Mouse (Mus musculus): ENCODE measurements at regions not wholly inside any gene's neighbourhood (a gene's known extent, or its start where the extent isn't known, plus 50 kb on each side); places are given as distances from the start of the nearest gene placed in this dataset.

DNA sequence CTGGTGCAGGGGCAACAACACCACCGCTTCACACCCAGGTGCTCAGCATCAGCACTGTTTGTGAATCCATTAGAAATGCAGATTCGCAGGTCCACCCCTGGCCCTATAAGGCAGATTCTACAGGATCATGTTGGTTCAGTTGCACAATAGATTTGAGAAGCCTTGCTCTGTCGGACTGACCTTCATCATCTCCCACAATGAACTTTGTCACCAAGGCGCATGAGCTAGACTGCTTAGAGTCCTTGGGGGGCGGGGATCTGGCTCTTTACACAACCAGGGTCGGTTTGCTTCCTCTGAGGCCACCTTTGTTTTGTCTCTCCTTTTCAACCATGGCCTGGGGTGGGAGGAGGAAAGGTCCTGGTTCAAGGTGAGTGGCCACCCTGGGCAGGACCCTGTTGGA, 209.7 kb downstream of the Igsf11 start:
- no peak for DNase-seq (ENCODE audit: low spot score)

DNA sequence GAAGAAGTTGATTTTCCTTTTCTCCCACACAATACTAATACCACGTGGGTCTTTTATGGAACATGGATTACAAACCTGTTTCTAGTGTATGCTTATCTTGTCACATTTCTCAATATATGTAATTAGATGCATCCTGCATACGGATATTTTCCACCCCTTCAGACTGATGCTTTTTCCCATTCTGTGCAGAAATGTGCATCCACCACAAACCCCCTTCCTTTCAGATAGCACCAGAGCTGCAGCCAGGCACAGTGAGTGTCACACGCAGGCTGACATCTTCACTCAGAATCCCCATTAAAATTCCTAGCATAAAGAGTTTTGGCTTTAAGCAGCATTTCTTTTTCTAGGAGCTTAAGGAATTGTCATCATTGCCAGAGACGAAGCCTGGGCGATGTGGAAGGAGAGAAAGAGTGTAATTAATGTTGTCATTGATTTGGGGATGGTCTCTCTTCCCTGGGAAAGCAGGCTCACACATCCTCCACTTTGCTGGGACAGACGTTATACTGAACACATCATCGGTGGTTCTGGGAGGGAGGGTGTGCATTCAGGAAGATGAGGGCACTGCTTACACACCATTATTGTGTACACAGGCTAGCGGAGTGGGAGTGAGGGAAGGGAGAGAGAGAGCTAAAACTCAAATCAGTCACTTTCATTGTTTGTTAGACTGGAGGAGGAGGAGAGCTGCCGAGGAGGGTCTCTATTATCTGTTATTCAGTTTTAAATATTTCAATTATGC, 211.1 kb downstream of the Igsf11 start:
- DNase-seq (ENCODE audit: low spot score) = no peak

DNA sequence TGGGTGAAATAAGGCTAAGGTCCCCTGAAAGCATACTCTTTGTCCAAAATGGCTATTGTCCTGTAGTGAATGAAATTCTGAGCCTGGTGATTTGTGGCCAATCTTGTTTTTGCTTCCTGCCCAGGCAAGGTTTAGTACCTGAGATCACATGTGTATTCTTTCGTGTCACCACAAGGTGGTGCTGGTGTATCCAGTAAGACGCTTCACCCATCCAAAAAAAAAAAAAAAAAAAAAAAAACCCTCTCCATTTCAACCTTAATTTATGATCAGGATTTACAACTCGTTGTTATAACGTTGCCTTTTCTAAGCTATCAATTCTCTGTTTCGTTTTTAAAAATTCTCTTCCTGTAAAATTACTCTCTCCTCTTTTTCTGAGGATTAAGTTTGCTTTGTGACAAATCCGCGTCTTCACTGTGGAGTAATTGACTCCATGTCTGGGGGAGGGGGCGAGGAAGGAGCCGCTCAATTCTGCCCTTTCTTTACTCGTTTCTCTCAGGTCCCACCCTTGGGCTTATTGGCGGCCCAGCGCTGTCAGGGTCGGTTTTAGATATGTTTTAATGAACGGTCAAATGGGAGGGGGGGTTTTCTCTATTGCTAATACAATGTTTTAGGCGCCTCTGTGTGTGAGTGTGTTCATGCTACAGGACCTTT, 217.0 kb downstream of the Igsf11 start:
- DNase-seq (ENCODE audit: low spot score) = peak; percentile 12

DNA sequence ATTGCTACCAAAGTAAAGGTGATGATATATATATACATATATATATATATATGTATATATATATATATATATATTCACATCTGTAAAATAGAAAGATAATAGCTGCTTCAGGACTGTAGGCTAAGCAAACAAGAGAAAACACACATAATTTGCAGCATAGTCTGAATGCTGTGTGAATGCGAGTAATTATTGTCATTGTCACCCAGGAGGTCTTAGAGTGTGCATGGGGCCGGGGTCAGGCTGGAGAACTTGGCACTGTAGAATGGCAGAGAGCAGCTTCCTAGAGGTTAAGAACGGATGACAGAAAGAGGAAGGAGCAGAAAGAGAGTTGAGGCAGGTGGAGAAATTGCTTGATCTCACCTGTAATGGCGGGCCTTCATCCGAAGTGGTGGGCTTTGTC, 217.6 kb downstream of the Igsf11 start:
- DNase-seq (ENCODE audit: low spot score) = no peak

DNA sequence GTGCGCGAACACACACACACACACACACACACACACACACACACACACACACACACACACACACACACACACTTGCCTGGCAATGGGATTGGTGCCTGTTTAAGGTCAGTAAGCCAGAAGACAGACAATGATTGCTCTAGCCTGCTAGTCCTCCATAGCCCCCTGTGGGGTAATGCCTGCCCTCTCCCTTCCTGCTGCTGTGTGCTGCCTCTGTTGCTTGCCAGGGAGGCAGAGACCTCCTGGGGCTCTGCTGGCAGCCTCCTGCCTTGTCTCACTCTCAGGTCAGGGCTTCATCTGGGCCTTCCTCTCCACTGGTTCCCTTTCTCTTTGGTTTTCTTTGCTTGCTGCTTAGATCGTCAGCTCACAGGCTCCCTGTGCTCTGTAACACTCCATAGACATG, 225.6 kb downstream of the Igsf11 start:
- DNase-seq (ENCODE audit: low spot score) = no peak

DNA sequence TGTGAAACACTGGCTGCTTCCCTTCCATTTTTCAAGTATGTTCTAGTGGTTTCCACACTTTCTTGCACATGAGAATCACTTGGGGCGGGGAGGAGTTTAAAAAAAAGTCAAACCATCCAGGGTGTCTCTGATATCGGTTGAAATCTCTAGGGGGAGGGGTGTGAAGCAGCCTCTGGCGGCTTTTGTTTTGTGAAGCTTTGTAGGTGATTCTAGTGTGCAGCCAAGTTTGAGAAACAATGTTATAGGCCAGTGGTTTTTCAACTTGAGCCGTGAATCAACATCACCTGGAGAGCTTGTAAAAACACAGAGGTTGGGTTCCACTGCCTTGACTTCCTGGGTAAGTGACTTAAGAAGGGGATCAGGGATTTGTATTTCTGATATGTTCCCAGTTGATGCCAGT, 227.3 kb downstream of the Igsf11 start:
- DNase-seq (ENCODE audit: low spot score) = no peak

DNA sequence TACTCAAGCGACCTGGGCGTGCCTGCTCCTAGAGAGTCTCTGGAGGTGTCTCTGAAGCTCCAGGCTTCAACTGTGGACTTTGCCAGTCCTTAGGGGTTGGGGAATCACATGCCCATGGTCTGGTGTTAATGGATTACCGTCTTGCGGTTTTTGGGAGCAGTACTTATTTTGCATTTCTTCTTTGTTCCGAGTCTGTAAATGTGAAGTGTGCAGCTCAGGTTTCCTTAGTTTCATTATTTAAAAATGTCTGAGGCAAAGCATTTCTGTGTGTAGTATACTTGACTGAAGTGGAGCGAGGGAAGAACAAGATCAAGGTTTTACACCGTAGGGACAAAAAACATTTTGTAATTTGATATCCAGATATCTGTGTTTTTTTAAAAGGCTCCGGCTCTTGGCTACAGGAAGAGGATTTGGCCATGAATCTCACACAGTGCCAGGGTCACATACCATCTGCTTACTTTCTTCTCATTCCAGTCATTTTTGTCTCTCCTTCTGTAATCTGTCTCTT, 231.0 kb downstream of the Igsf11 start:
- DNase-seq (ENCODE audit: low spot score) = peak; percentile 1

DNA sequence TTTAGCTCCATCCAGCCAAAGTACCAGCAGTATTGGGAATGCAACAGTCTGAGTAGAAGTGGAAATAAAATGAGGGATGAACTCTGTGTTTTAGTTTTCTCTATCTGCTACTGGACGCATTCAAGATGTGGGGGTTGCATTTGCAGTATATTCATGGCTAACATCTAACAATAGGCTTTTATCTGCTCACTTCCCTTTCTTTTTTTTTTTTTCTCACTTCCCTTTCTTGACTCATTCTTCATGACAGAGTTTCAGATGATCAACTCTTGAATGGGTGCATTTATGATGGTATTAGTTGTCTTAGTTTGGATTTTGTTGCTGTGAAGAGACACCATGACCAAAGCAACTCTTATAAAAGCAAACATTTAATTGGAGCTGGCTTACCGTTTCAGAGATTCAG, 240.0 kb downstream of the Igsf11 start:
- no peak for DNase-seq (ENCODE audit: low spot score)

DNA sequence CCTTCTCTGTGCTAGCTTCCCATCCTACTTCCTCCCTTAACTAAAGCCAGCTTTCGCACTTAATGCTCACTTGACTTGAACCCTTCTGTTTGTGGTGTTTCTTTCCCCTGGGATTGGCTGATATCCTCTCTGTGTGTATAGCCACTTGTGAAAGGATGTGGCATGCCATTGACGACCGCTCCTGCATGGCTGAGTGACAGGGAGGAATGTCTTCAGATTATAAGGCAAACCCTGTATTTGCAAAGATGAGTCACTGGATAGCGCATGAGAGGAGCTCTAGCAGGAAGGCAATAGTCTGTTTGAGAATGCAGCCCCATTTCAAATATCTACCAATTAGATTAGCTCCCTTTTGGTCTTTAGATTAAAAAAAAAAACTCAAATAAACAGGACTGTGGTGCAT, 243.3 kb downstream of the Igsf11 start:
- no peak for DNase-seq (ENCODE audit: low spot score)

DNA sequence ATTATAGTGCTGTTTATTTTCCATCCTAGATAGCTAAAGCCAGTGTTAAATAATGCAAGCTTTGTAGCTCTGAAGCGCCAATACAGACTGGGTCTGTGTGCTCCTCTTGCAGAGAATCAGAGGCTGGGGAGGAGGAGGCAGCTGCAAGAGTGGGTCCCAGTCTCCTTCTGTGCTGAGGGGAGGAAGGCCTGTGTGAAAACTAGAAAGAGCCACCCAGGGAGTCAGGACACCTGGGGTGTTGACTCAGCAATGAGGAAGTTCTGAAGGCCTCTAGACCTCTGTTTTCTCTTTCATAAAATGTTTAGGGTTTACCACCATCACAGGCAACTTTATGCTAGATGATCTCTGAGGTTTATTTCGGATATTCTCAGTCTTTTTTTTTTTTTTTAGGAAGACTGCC, 254.7 kb downstream of the Igsf11 start:
- DNase-seq (ENCODE audit: low spot score) = no peak

DNA sequence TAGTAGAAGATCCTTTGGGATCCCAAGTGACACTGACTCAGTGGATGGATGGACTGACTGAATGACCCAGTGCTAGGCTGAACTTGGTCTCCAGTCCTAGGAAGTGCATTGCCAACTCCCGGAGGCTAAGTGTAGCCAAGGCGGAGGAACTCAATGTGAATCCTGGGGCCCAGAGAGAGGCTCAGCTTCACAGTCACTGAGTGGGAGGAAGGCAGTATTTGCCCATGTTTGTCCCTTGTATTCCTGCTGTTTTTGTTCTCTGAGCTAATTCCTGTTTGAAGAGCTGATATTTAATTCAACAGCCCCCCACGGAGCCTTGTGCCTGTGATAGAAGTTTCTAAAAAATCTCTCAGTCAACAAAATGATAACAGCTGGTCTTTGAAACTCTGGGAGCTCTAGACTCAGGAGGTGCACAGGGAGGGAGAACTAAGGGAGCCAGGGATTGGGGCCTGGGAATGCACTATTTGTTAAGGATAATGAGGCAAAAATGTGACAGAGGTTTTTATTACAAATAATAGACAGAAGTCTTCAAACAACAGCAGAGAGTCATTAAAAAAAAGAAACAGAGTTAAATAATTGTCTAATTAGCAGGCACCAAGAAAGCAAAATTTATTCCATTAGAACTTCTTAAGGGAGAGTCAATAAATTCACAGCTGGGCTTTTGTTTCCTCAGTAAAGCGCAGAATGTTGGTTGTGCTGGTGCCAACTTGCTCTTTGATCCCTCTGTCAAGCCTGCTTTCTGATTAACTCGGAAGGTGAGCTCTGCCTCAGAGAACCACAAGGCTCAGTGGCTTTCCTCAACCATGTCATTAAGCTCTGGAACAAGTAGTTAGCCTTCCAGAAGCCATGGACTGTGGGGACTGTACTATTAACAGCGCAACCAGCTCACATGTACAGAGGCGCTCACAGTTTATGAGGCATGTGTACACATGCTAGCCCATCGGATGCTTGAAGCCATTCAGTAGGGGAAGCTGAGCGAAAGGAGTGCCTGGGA, 259.2 kb downstream of the Igsf11 start:
- DNase-seq (ENCODE audit: low spot score) = no peak

DNA sequence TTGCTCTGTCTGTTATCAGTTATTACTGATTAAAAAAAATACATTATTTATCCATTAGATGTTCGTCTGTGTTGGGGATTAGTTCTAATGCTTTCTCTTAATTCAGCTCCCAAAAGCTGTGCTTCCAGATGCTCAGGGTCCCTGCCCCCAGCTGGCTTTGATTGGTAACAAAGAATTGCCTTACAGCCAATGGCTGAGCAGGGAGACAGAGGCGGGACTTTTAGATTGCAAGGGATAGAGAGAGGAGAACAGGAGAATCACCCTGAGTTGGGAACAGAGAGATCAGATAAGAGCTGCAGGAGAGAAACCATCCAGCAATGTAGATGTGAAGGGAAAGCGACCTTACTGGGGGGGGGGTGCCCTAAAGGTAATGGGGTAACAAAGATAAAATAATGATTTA, 266.4 kb downstream of the Igsf11 start:
- no peak for DNase-seq (ENCODE audit: low spot score)

DNA sequence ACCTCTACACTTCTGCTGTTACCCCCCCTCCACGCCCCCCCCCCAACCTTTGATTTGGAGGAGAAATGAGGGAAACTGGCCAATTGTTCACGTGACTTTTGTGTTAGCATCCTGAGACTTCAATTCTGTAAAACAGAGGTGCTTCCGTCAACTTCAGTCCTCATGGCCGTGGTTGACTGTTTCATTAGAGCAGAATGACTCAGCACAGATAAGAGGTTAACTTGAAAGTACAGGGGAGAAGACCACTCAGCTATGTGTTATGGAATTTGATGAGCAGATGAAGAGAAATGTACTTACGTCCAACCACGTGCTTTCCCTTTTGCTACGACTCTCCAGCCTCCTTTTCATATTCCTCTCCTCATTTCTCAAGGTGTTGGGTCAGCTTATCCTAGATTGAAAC, 267.3 kb downstream of the Igsf11 start:
- DNase-seq (ENCODE audit: low spot score) = no peak

DNA sequence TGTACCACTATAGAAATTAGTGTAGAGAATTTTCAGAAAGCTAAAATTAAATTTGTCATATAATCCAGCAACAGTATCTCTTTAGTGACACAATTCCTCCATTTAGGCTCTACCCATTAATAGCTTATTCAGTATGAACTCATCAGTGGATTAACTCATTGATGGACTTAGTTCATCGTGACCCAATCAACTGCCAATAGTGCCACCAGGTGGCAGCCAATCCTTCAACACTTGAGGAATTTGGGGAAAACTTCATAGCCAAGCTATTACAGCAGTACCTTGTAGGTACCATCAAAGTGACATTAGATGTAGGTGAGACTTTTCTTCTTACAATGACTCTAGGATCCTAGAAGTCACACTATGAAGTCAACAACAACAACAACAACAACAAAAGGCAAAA, 270.2 kb downstream of the Igsf11 start:
- no peak for DNase-seq (ENCODE audit: low spot score)

DNA sequence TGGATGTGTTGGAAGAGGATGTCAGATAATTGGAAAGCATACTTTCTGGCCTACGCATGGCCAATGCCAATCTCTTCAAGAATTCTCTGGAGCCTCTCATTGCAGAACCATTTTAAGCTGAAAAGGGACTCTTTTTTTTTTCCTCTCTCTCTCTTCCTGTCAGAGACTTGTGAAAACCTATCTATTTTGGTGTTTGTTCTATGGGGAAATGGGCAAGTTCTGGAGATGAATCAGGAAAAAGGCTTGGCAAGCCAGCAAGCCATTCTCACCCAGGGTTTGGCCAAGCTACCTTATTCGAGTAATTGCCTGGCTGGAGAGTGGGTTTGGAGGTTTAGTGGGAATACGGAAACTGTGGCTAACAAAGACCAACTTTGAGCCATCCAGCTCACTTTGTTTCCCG, 299.4 kb downstream of the Igsf11 start:
- no peak for DNase-seq (ENCODE audit: low spot score)

DNA sequence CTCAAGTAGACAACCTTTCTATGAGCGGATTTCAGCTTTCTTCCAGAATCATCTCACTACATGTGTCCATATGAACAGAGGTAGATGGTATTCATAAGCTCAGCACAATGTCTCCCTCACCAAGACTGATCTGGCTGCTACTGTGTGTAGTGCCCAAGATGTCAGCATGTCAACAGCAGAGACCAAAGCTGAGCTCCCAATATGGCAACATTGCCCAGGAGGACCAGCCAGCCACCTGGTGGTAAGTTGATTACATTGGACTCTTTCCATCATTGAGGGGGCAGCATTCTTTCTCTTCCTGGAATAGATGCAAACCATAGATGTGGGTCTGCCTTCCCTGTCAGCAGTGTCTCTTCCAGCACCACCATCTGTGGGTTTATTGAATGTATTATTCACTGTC, 303.0 kb downstream of the Igsf11 start:
- no peak for DNase-seq (ENCODE audit: low spot score)

DNA sequence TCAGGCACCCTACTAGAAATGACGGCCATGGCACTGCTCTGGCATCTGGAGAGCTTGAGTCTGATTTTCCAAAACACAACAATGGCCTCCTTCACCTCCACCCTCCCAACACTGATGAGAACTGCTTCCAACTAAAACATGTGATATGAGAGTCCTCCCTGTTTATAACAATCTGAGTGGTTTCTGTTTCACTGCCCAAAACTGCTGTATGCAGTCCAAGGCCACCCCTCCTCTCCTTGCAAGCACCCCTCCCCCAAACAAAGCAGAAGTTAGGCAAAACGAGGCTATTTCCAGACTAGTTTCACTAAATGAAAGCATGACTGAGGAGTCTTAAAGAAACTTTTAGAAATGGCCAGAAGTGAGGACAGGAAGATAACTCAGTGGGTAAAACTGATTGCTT, 304.4 kb downstream of the Igsf11 start:
- DNase-seq (ENCODE audit: low spot score) = no peak

DNA sequence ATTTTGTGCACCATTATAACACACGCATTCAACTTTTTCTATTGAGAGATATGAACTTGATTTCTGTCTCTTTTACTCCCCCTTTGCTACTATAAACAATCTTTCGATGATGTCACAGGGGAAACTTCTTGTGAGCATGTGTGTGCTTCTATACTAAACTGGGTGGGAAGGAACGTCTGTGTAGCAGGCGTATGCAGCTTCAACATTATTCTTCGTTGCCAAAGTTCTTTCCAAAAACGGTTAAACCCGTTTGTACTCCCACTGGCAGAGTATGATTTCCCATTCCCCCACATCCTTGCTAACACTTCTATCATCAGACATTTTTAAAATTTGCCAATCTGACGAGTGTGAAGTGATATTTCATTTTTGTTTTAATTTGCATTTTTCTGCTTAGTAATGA, 331.1 kb downstream of the Igsf11 start:
- DNase-seq (ENCODE audit: low spot score) = no peak

DNA sequence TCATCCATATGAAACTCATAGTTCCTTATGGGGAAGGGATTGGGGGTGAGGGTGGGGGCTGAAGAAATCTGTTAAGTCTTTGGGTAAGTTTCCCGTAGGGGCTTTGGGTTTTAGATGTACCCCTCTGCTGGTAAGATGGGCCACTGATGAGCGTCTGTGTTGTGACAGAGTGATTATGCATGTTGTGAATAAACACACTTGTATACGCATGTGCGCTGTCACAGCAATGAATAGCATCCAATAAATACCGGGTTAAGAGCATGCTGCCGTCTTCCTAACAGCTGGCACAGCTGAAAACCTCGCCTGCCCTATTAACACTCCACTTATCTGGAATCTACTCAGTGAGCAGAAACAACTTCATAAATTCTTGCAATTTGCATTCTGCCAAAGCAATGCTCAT, 337.0 kb downstream of the Igsf11 start:
- no peak for DNase-seq (ENCODE audit: low spot score)

DNA sequence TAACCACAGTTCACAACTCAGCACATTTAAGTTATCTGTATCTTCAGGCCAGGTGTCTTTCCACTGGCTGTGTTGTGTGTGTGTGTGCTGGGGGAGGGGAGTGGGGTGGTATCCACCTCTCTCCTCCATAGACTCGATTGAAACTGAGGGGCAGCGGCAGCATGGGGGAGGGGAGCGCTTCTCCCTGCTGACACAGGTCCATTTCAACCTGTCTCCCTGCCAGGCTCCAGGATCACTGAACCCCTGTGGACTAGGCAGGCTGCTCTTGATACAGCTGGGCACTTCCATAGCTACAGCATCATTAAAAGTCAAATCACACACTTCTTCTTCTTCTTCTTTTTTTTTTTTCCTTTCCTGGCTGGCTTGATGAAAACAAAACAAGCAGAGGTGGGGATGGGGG, 338.0 kb downstream of the Igsf11 start:
- DNase-seq (ENCODE audit: low spot score) = no peak

DNA sequence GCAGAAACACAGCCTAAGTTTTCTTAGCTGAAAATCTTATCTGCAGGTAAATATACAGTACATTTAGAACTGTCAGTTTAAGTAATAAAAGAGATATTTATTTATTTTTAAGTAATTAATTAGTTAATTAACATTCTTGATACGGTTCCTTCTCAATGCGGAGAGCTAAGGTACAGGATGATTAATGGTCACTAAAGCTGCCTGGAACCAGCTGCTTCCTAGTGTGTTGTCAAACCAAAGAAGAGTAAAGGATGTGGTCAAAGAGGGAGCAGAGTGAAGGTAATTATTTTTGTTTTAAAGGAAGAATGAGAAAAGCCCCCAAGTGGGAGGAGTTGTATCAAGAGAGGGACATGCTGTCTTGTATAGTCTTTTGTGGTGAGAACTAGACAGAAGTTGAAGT, 341.8 kb downstream of the Igsf11 start:
- DNase-seq (ENCODE audit: low spot score) = no peak

DNA sequence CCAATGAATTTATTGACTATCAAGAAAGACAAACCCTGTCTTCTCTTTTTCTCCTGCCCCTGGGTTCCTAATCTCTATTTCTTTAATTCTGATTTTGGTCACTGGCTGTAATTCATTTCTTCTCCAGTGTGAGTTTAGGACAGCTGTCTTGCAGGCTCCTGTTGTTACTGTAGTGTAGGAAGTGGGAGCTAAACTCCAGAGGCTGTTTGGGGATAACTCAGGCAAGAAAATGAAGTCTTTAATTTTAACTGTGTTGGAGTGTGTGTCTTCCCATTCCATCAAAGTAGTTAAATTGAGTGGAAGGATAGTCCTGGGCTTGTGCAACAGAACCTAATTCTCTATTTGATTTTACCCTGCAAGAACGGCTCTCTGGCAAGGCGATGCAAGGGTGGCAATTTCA, 381.0 kb downstream of the Igsf11 start:
- no peak for DNase-seq (ENCODE audit: low spot score)

DNA sequence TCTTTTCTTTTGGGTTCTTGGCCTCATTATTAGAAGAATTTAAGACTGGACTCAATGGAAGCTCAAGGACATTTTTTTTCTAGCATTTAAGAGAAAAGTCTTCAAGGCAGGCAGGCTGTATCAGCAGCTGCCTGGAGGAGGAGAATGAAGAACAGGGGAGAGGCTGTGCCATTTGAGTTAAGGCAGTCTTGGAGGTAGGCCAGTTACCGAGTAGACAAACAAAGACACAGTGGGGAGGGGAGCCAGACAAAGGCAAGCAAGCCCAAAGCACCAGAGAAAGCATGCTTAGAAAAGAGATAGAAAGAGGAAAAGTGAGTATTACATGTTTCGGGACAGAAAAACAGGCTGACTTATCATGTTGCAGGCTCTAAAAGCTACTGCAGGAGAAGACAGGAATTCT, 392.0 kb downstream of the Igsf11 start:
- no peak for DNase-seq (ENCODE audit: low spot score)

Measured in lung, postnatal 25 days (tissue).